Mouse (Mus musculus) liver, adult (tissue): ENCODE results near the gene Gpc6.

ENCODE experiments used
- GATA4 ChIP-seq: IDR thresholded peaks from 2 replicates; pipeline ENCODE4 v1.6.1; 2014; ENCODE audit warnings: mild to moderate bottlenecking, low read length; ENCODE audit not compliant: insufficient replicate concordance

Gene Gpc6

GRCm38 (mm10) chr14:117239694-117240427 lies 314.7 kb downstream of the Gpc6 start:
- TF ChIP-seq GATA4 = no peak

- no peak for TF ChIP-seq GATA4
Measured at GRCm38 (mm10) chr14:117245631-117246030, 320.5 kb downstream of the Gpc6 start.

GRCm38 (mm10) chr14:117256192-117256591 lies 331.1 kb downstream of the Gpc6 start:
- TF ChIP-seq GATA4 = no peak

- no peak for TF ChIP-seq GATA4
Measured at GRCm38 (mm10) chr14:117265653-117266052, 340.5 kb downstream of the Gpc6 start.

- TF ChIP-seq GATA4 = no peak
Measured at GRCm38 (mm10) chr14:117267823-117268601, 342.9 kb downstream of the Gpc6 start.

GRCm38 (mm10) chr14:117283631-117284030 lies 358.5 kb downstream of the Gpc6 start:
- TF ChIP-seq GATA4 = no peak

- no peak for TF ChIP-seq GATA4
Measured at GRCm38 (mm10) chr14:117293746-117294145, 368.6 kb downstream of the Gpc6 start.

GRCm38 (mm10) chr14:117296207-117296838 lies 371.2 kb downstream of the Gpc6 start:
- TF ChIP-seq GATA4 = no peak

- no peak for TF ChIP-seq GATA4
Measured at GRCm38 (mm10) chr14:117301019-117301418, 375.9 kb downstream of the Gpc6 start.

GRCm38 (mm10) chr14:117303901-117304722 lies 379.0 kb downstream of the Gpc6 start:
- no peak for TF ChIP-seq GATA4

GRCm38 (mm10) chr14:117304723-117305010 lies 379.6 kb downstream of the Gpc6 start:
- no peak for TF ChIP-seq GATA4

- no peak for TF ChIP-seq GATA4
Measured at GRCm38 (mm10) chr14:117309997-117310520, 384.9 kb downstream of the Gpc6 start.

- TF ChIP-seq GATA4 = no peak
Measured at GRCm38 (mm10) chr14:117324214-117324613, 399.1 kb downstream of the Gpc6 start.

GRCm38 (mm10) chr14:117332256-117332655 lies 407.1 kb downstream of the Gpc6 start:
- TF ChIP-seq GATA4 = no peak

GRCm38 (mm10) chr14:117337271-117337670 lies 412.2 kb downstream of the Gpc6 start:
- TF ChIP-seq GATA4 = no peak
